Mouse (Mus musculus): ENCODE measurements around the gene Atad2b.

DNA sequence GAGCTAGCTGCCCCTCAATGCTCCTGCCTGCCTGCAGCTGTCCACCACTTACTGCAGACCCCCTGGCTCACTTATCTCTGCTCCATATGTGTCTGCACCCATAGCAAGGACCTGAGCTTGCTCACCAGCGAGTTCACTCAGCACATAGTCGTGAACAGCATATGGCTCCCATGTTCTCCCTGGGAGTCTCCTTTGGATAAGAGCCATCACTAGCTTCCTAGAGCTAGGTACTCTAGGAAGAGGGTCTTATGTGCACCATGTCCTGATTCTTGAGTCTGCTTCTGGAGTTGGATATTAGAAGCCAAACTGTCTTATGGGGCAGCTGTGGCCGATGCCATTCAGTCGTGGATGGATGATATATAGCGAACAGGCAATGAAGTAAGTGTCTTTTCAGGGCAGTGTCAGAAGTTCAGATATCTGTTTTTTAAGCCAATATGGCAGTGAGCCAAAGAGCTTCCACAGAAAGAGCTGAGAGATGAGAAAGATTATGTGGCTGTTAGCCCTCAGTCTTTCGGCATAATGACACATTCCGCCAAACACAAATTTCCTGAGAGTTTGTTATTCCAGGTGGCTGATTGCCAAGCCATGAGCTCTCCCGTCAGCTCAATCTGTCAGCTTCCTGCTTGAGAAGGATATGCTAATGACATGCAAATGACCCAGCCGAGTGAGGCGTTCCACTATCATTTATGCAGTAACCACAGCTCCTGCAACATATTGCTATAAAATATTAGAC, 170.8 kb downstream of the Atad2b start:
- no peak for TF ChIP-seq CTCF (conservative IDR thresholded peaks at IDR 0.05; ENCODE audit: insufficient read depth, insufficient read length, low read depth, low read length)
- TF ChIP-seq POLR2A (IDR thresholded peaks at IDR 0.05; ENCODE audit: low read depth, low read length), result no peak

Measured in kidney, adult 2 months (tissue).